Mouse (Mus musculus) cortical plate, adult 2 months (tissue): Measurements from ENCODE around the gene Dennd2a.

ENCODE experiments used
- CTCF ChIP-seq: fragments of 200-500 bp; IDR thresholded peaks from 2 replicates; pipeline ENCODE4 v1.5.1; 2011; ENCODE audit warnings: mild to moderate bottlenecking, control low read depth, low read length; ENCODE audit not compliant: insufficient read depth; ENCODE audit errors: extremely low read depth
- POLR2A ChIP-seq: fragments of 200-500 bp; IDR thresholded peaks from 2 replicates; pipeline ENCODE4 v1.6.1; 2011; ENCODE audit warnings: mild to moderate bottlenecking, low read length, control low read depth; ENCODE audit not compliant: insufficient read depth; ENCODE audit errors: extremely low read depth

GRCm38 (mm10) chr6:39420867-39421266, 136.8 kb downstream of the Dennd2a start:
- no peak for TF ChIP-seq POLR2A
- TF ChIP-seq CTCF = no peak
